Mouse (Mus musculus): Measurements from ENCODE around the gene Magi3. TPM values are rescaled to one million over a fixed set of nuclear protein-coding genes. Genes with fewer than 3 reads are reported as not detected.

Magi3 gene
- polyA plus RNA-seq, 1 experiment from 2014 or later: 4.7 TPM

DNA sequence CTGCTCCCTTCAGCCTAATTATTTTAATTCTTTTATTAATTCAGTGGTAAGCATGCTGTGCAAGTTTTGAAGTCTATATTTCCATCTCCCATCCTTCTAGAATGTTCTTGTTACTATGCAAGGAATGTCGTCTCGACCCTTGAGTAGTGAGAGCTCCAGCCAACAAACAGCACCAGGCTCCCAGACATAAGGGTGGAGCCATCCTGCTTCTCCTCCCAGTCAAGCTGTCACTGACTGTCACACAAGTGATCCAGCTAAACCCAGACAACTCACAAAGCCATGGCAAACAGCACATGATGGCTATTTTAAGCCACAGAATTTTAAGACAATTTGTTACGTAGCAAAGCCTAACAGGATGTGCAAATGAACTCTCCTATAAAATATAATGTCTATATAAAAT, 124.2 kb downstream of the Magi3 start:
- H3K36me3 ChIP-seq (ENCODE audit: control insufficient read depth, insufficient read depth, low read length): no peaks in the 10 kb centered on the region
- H3K4me2 ChIP-seq (ENCODE audit: low read length): no peak overlapping the region
- H3K4me3 ChIP-seq (ENCODE audit: low read length): no peak overlapping the region
- no peak overlapping the region for H3K27ac ChIP-seq (ENCODE audit: low read depth, low read length)
- 65% methylated on average over 3 of the region's 3 CpGs for WGBS
- no peak for ATAC-seq
- H3K27me3 ChIP-seq (replicated peaks; ENCODE audit: control insufficient read depth, insufficient read depth, low read length): no peaks in the 10 kb centered on the region
- H3K4me1 ChIP-seq (ENCODE audit: control insufficient read depth, insufficient read depth, low read depth, low read length): no peaks in the 10 kb centered on the region
- H3K9me3 ChIP-seq (ENCODE audit: control insufficient read depth, low read length): no peaks in the 10 kb centered on the region
- H3K9ac ChIP-seq (ENCODE audit: low read depth, low read length): no peak overlapping the region

- Histone ChIP-seq H3K27me3 (replicated peaks; ENCODE audit: control insufficient read depth, insufficient read depth, low read length) (no peaks in the 10 kb centered on the region), H3K4me1 (ENCODE audit: control insufficient read depth, insufficient read depth, low read depth, low read length) (no peaks in the 10 kb centered on the region), H3K4me2 (ENCODE audit: low read length) (no peak overlapping the region), H3K36me3 (ENCODE audit: control insufficient read depth, insufficient read depth, low read length) (no peaks in the 10 kb centered on the region), H3K4me3 (ENCODE audit: low read length) (no peak overlapping the region), H3K9me3 (ENCODE audit: control insufficient read depth, low read length) (no peaks in the 10 kb centered on the region), H3K27ac (ENCODE audit: low read depth, low read length) (no peak overlapping the region), H3K9ac (ENCODE audit: low read depth, low read length) (no peak overlapping the region)
- WGBS: 86% methylated on average over 1 of the region's 1 CpGs
- no peak for ATAC-seq
Observed at GRCm38 (mm10) chr3:104094646-104095045, 125.5 kb downstream of the Magi3 start.

DNA sequence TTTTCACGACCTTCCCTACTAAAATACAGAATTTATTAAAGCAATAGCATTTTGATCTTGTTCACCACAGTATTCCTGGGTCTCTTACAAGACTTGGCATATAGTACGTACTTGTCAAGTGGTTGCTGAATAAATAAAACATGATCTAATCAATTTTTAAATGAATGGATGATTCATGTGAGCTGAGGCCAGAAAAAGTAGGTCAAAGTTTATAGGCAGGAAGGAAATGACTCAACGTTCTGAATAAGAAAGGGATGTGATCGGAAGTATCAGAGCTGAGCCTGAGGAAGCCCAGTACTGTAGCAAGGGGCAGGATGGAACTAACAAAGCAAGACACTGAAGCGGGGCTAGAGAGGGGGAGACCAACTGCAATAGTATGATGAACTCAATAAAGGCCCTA, 127.4 kb downstream of the Magi3 start:
- ATAC-seq: no peak
- 81% methylated on average over 5 of the region's 5 CpGs for WGBS
- H3K9me3 ChIP-seq (ENCODE audit: control insufficient read depth, low read length): no peaks in the 10 kb centered on the region

GRCm38 (mm10) chr3:104082031-104082430, 138.1 kb downstream of the Magi3 start:
- Histone ChIP-seq H3K4me2 (ENCODE audit: low read length) (no peak overlapping the region), H3K27me3 (replicated peaks; ENCODE audit: control insufficient read depth, insufficient read depth, low read length) (no peaks in the 10 kb centered on the region), H3K9ac (ENCODE audit: low read depth, low read length) (no peak overlapping the region), H3K36me3 (ENCODE audit: control insufficient read depth, insufficient read depth, low read length) (peaks cover 2% of the 10 kb centered on the region; the same call in 1 of the 2 replicates), H3K9me3 (ENCODE audit: control insufficient read depth, low read length) (no peaks in the 10 kb centered on the region), H3K27ac (ENCODE audit: low read depth, low read length) (no peak overlapping the region), H3K4me3 (ENCODE audit: low read length) (no peak overlapping the region), H3K4me1 (ENCODE audit: control insufficient read depth, insufficient read depth, low read depth, low read length) (no peaks in the 10 kb centered on the region)
- 72% methylated on average over 1 of the region's 1 CpGs for WGBS
- no peak for ATAC-seq

More for the DNA sequence above, 127.4 kb downstream of the Magi3 start:
- no peaks in the 10 kb centered on the region for H3K36me3 ChIP-seq (ENCODE audit: control insufficient read depth, insufficient read depth, low read length)
- no peaks in the 10 kb centered on the region for H3K4me1 ChIP-seq (ENCODE audit: control insufficient read depth, insufficient read depth, low read depth, low read length)
- no peak overlapping the region for H3K4me3 ChIP-seq (ENCODE audit: low read length)
- no peak overlapping the region for H3K4me2 ChIP-seq (ENCODE audit: low read length)
- no peaks in the 10 kb centered on the region for H3K27me3 ChIP-seq (replicated peaks; ENCODE audit: control insufficient read depth, insufficient read depth, low read length)
- no peak overlapping the region for H3K9ac ChIP-seq (ENCODE audit: low read depth, low read length)
- H3K27ac ChIP-seq (ENCODE audit: low read depth, low read length): no peak overlapping the region

GRCm38 (mm10) chr3:104078725-104079124, 141.4 kb downstream of the Magi3 start:
- no peak overlapping the region for H3K27ac ChIP-seq (ENCODE audit: low read depth, low read length)
- ATAC-seq: no peak
- no peaks in the 10 kb centered on the region for H3K4me1 ChIP-seq (ENCODE audit: control insufficient read depth, insufficient read depth, low read depth, low read length)
- peaks cover 2% of the 10 kb centered on the region; the same call in 1 of the 2 replicates for H3K36me3 ChIP-seq (ENCODE audit: control insufficient read depth, insufficient read depth, low read length)
- H3K4me2 ChIP-seq (ENCODE audit: low read length): no peak overlapping the region
- H3K4me3 ChIP-seq (ENCODE audit: low read length): no peak overlapping the region
- no peaks in the 10 kb centered on the region for H3K9me3 ChIP-seq (ENCODE audit: control insufficient read depth, low read length)
- H3K27me3 ChIP-seq (replicated peaks; ENCODE audit: control insufficient read depth, insufficient read depth, low read length): no peaks in the 10 kb centered on the region
- no peak overlapping the region for H3K9ac ChIP-seq (ENCODE audit: low read depth, low read length)

DNA sequence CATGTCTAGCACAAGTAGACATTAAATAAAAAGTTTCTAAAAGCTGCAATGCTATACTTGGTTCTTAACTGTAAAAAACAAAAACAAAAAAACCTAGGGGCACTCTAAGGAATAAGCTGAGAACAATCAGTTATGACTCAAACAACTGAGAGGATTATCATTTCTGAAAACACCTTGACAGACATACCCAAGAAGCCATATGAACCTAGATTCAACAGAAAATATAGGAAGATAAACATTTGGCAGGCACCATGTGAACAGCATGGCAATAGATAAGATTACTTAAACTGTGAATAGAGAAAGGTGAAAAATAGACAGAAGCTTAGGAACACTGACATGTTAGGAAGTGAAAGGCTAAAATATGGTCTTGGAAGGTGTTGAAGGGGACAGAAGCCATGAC, 150.8 kb downstream of the Magi3 start:
- no peaks in the 10 kb centered on the region for H3K4me1 ChIP-seq (ENCODE audit: control insufficient read depth, insufficient read depth, low read depth, low read length)
- no peaks in the 10 kb centered on the region for H3K9me3 ChIP-seq (ENCODE audit: control insufficient read depth, low read length)
- ATAC-seq: no peak
- H3K4me2 ChIP-seq (ENCODE audit: low read length): no peak overlapping the region
- no peak overlapping the region for H3K27ac ChIP-seq (ENCODE audit: low read depth, low read length)
- no peaks in the 10 kb centered on the region for H3K27me3 ChIP-seq (replicated peaks; ENCODE audit: control insufficient read depth, insufficient read depth, low read length)
- H3K4me3 ChIP-seq (ENCODE audit: low read length): no peak overlapping the region
- no peak overlapping the region for H3K9ac ChIP-seq (ENCODE audit: low read depth, low read length)
- no peaks in the 10 kb centered on the region for H3K36me3 ChIP-seq (ENCODE audit: control insufficient read depth, insufficient read depth, low read length)

DNA sequence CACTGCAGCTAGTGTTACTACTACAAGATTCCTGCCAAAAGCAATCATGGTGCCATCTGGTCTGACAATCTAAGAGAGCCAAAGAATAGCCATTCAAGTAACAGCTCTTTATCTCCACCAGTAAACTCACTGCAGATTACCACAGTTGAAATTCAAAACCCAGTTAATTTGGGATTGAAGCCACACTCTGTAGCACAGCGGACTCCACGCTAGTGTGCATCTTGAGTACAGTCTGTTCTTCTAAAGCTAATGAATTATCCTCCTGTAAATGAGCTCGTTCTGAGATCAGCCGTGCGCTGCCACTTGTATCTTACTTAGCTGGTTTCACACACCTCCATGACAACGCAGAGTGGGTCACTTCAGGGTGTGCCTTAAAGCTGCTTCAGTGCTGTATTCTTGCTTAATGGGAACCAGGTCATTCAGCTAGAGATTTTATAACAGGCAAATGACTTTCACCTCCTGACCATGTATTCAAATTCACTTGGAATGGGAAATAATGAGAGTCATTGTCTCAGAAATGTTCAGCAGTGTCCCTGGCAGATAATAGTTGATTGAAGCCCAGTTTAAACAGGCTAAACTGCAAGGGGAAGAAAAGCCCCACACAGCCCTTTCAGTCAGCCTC, 161.1 kb downstream of the Magi3 start:
- H3K36me3 ChIP-seq (ENCODE audit: control insufficient read depth, insufficient read depth, low read length): no peaks in the 10 kb centered on the region
- no peak overlapping the region for H3K4me3 ChIP-seq (ENCODE audit: low read length)
- H3K4me1 ChIP-seq (ENCODE audit: control insufficient read depth, insufficient read depth, low read depth, low read length): peaks cover 4% of the 10 kb centered on the region; the same call in 1 of the 2 replicates
- H3K27ac ChIP-seq (ENCODE audit: low read depth, low read length): peak overlapping the region; percentile 48; the same call in 1 of the 2 replicates
- no peaks in the 10 kb centered on the region for H3K27me3 ChIP-seq (replicated peaks; ENCODE audit: control insufficient read depth, insufficient read depth, low read length)
- no peak overlapping the region for H3K9ac ChIP-seq (ENCODE audit: low read depth, low read length)
- H3K9me3 ChIP-seq (ENCODE audit: control insufficient read depth, low read length): no peaks in the 10 kb centered on the region
- no peak overlapping the region for H3K4me2 ChIP-seq (ENCODE audit: low read length)
- WGBS: 34% methylated on average over 6 of the region's 6 CpGs
- peak; percentile 90 for ATAC-seq

- no peaks in the 10 kb centered on the region for H3K36me3 ChIP-seq (ENCODE audit: control insufficient read depth, insufficient read depth, low read length)
- H3K9ac ChIP-seq (ENCODE audit: low read depth, low read length): no peak overlapping the region
- ATAC-seq: peak; percentile 76; the same call in 1 of the 2 replicates
- WGBS: 82% methylated on average over 1 of the region's 1 CpGs
- no peaks in the 10 kb centered on the region for H3K27me3 ChIP-seq (replicated peaks; ENCODE audit: control insufficient read depth, insufficient read depth, low read length)
- no peaks in the 10 kb centered on the region for H3K4me1 ChIP-seq (ENCODE audit: control insufficient read depth, insufficient read depth, low read depth, low read length)
- no peak overlapping the region for H3K4me3 ChIP-seq (ENCODE audit: low read length)
- no peak overlapping the region for H3K27ac ChIP-seq (ENCODE audit: low read depth, low read length)
- no peaks in the 10 kb centered on the region for H3K9me3 ChIP-seq (ENCODE audit: control insufficient read depth, low read length)
- H3K4me2 ChIP-seq (ENCODE audit: low read length): no peak overlapping the region
Observed at GRCm38 (mm10) chr3:104032747-104033146, 187.4 kb downstream of the Magi3 start.

DNA sequence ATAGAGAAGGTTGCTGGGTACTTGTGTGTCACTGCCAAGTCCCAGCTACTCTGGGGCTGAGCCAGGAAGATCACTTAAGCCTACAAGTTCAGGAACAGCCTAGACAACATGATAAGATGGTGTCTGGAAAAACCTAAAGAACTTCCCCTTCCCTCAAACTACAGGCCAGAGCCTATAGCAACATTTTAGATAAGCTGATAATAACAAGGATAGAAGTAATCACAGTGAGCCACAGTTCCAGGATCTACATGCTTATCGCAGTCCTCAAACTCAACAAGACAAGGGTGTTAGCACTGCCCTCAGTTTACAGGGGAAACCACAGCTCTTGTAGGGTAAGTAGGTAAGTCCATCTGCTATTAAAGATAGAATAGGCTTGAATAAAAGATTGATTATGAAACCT, 188.1 kb downstream of the Magi3 start:
- WGBS: 100% methylated on average over 1 of the region's 1 CpGs
- no peak overlapping the region for H3K4me2 ChIP-seq (ENCODE audit: low read length)
- no peak for ATAC-seq

DNA sequence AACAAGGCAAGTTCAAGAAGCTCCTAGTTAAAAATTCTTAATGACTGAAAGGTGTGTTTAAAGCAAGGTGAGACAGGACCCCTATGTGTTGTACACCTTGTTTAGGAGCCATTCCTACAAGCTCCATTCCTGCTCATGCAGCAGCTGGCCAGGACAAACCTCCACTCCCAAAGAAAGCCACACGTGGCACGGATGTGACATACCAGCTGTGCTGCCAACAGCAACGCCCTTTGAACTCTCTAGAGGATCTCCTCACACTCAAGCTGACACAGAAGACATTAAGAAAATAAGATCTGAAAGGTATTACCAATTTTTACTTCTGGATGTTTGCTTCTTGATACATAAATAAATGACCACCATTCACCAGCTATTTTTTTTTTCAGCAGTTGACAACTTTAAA, 193.2 kb downstream of the Magi3 start:
- Histone ChIP-seq H3K4me1 (ENCODE audit: control insufficient read depth, insufficient read depth, low read depth, low read length) (no peaks in the 10 kb centered on the region), H3K36me3 (ENCODE audit: control insufficient read depth, insufficient read depth, low read length) (no peaks in the 10 kb centered on the region), H3K9ac (ENCODE audit: low read depth, low read length) (no peak overlapping the region), H3K9me3 (ENCODE audit: control insufficient read depth, low read length) (no peaks in the 10 kb centered on the region), H3K27ac (ENCODE audit: low read depth, low read length) (no peak overlapping the region), H3K4me3 (ENCODE audit: low read length) (no peak overlapping the region), H3K27me3 (replicated peaks; ENCODE audit: control insufficient read depth, insufficient read depth, low read length) (no peaks in the 10 kb centered on the region), H3K4me2 (ENCODE audit: low read length) (no peak overlapping the region)
- 31% methylated on average over 3 of the region's 3 CpGs for WGBS
- no peak for ATAC-seq

More for the DNA sequence above, 188.1 kb downstream of the Magi3 start:
- Histone ChIP-seq H3K27me3 (replicated peaks; ENCODE audit: control insufficient read depth, insufficient read depth, low read length) (no peaks in the 10 kb centered on the region), H3K9me3 (ENCODE audit: control insufficient read depth, low read length) (no peaks in the 10 kb centered on the region), H3K4me1 (ENCODE audit: control insufficient read depth, insufficient read depth, low read depth, low read length) (no peaks in the 10 kb centered on the region), H3K9ac (ENCODE audit: low read depth, low read length) (no peak overlapping the region), H3K27ac (ENCODE audit: low read depth, low read length) (no peak overlapping the region), H3K4me3 (ENCODE audit: low read length) (no peak overlapping the region), H3K36me3 (ENCODE audit: control insufficient read depth, insufficient read depth, low read length) (no peaks in the 10 kb centered on the region)

All from hindbrain, embryonic 16.5 days (tissue).